Mouse (Mus musculus) cerebellum, postnatal 4 days (tissue): Measurements from ENCODE around the gene Pcbd2.

Source experiments
- DNase-seq, 2 experiments: peaks; one replicate each; pipeline ENCODE4 v3.0.0; 2022; ENCODE audit warnings: low spot score in 2 of 2, mixed read lengths in 1 of 2

Gene Pcbd2

DNA sequence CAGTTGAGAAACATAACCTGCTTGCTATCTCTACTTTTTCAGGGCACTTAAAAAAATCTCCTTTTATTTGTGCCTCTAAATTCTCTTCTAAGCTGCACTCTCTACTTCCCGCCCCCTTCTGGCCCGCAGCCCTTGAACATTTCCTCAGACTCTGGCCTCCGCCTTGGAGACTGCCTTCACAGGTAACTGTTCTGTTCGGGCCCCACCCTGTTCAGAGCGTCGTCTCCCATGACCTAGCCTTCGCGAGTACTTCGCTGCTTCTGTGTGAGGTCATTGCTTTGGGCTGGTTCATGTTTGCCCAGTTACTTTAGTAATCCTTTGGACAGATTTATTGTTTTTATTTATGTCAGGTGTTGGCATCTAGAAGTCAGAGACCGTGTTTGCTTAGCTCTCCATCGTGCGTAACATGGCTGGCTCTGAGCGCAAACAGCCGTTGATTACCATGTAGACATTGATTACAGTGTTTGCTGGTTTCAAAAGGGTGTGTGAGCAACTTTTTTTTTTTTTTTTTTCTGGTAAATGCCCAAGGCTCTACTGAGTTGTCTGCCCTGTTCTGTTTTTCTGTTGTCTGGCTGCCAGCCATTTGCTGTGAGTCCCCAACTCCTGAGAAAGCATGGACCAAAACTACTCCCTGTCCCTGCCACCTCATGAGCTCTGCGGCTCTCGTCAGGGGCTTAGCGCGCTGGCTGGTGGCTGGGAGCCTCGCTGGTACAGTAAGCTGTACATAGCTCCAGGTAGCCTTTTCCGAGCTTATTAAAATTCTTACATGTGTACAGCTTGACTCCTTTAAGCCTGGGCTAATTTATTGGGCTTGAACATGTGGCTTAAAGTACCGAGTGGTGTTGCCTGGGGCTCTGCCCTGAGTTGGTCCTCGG is 6.7 kb downstream of the Pcbd2 start:
- no peak for DNase-seq

DNA sequence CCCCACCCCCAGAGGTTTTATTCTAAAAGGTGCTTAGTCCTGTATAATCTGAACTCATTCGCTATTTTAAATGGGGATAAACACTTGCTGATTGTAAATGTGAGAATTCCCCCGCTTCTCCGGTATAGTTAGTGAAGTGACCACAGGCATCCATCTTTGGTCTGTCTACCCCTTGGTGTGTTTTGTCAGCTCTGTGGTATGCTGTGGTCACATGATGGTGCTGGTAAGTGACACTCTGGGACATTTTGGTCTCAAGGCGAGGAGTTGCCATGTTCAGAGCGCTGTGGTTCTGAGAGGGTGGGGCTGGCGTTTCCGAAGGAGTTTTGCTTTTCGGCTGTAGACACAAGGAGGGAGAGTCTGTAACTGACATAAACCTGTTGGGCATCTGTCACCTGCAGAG is 10.7 kb downstream of the Pcbd2 start:
- no peak for DNase-seq

DNA sequence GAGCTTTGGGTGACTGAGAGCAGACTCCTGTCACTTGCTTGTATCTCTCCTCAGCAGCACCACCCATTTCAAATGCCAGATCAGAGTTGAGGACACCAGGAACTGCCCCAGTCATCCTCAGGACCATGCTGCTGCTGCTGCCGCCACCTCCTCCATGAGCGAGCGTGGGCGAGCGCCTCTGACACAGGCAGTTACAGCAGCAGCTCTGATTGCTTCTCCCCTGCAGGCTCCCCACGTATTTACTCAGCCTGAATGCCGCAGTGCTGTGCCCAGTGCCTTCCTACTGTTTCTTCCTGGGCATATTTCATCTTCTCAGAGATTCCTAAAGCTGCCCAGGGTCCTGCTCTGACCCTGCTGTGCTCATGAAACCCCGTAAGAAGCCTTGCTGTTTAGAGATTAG is 15.1 kb downstream of the Pcbd2 start:
- DNase-seq: no peak

DNA sequence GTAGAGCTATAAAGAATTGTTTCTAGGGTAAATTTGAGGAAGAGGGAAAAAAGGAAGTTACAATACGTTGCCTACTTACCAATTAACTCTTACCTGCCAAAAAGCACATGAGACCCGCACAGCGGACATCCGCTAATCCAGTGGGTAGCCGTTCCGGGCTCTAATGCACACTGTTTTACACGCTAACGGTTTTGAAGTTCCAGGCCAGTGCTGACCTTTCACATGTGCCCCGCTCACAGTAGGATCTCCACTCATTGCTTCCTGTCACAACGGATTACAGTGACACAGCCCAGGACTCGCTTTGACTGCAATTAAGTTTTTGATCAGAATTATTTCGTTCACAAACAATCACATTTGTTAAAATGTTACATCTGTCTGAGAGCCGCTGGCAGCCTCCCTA is 27.2 kb downstream of the Pcbd2 start:
- no peak for DNase-seq

DNA sequence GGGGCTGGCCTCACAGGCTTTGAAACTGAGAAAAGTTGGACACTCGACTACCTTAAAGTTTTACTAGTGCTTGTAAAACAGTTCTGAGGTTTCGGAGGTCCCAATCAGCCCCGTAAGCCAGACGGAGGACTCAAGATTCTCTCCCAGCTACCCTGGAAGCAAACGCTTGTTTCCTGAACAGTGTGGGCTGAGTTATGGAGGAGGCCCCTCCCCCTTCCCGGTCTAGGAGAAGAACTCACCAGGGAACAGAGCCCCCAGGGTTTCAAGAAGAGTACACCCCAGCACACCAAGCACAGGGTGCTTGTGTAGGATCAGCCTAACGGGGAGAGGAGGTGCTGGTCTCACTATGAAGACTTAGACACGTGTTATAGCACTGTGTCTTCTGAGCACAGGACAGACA is 29.6 kb downstream of the Pcbd2 start:
- no peak for DNase-seq

DNA sequence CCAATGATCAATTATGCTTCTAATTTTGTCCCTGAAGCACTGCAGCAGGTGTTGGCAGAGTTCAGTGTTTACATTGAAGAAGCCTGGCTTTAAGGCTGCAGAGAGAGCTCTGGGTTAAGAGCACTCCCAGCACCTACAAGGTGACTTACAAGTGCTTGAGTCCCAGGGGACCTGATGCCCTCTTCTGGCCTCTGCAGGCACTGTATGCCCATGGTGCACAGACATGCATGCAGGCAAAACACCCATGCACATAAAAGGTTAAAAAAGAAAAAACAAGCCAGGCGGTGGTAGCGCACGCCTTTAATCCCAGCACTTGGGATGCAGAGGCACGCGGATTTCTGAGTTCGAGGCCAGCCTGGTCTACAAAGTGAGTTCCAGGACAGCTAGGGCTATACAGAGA is 30.5 kb downstream of the Pcbd2 start:
- no peak for DNase-seq

DNA sequence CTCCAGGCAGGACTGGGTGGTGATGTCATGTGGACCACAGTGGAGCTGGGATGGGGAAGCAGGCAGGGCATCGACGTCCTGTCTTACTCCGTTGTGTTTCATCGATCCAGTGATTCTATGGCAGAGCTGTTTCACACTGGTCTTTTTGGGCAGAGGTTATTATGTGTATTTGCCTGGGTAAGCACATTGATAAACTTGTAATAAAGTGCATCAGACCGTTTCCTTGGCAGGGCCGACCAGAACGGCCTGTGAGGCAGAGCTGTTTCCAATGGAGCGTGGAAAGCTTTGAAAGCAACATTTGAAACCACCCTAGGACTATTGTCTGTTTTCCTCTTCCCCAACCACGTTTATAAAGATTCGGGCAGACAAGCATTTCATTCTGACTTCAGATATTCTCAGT is 33.4 kb downstream of the Pcbd2 start:
- DNase-seq: no peak

DNA sequence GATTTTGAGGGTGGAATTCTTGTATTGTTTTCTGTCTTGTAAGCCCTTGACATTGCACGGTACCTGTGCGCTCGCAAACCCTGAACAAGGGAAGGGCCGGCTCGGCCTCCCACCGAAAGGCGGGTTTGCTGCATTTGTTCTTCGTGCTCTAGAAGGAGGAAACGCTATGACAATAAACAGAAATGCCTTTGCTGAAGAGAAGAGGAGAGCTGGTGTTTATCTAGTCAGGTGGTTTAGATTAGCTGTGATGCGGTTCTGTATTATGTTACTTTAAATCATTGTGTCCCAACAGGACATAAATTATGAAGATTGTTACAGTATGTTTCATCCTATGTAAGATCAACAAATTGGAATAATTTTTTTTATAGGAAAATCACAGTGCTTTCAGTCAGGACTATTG is 34.3 kb downstream of the Pcbd2 start:
- no peak for DNase-seq

DNA sequence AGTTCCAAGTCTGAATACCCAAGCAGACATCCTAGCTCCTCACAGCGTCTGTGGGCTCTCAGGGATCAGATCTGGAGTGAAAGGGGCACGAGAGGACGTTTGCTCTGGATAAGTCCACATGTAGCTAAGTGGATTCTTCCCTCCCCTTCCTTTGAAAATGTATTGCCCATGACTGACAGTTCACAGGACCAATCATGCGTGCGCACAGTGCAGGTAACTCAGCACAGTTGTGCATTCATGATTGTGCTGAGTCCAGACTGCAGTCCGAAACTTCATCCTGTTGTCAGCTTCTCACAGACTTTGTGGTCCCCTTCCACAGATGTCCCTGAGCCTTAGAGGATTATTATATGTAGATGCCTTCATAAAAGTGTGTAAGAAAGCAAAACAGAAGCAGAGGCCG is 47.2 kb downstream of the Pcbd2 start:
- no peak for DNase-seq

DNA sequence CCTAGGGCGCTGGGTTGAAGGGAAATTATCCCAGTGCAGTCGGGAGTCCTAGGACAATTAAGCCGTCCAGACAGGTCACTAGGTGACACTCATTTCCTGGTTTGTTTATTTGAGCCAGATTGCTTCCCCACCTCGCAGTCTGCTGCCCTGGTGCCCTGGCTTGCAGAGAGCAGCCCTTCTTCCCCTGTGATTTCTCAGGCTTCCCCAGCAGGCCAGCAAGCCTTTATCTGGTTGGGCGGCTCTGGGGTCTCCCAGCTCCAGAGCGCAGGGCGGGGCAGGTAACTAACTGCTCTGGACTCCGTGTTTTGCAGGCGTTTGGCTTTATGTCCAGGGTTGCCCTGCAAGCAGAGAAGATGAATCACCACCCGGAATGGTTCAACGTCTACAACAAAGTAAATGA is 47.9 kb downstream of the Pcbd2 start:
- no peak for DNase-seq

DNA sequence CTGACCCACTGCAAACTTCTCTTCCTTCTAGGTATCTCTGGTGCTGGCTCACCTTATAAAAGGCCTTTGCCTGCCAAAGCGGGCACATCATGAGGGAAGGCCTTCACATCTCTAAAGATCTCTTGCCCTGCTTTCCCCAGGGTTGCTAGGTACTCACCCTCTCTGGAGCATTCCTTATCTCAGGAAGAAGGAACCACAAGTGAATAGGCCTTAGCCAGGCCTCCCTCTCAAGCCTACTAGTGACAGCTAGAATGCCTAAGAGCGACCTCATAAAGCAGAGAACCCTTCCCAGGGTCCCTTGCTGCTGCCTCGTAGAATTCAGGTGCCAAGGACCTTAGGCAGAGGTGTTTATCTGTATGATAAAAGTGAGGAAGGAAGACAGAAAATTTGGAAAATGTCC is 57.1 kb downstream of the Pcbd2 start, which contains the start of gene Catsper3:
Catsper3 (plus strand) TSS at position 301 of the 400 bp plus-strand sequence.
- DNase-seq: no peak

DNA sequence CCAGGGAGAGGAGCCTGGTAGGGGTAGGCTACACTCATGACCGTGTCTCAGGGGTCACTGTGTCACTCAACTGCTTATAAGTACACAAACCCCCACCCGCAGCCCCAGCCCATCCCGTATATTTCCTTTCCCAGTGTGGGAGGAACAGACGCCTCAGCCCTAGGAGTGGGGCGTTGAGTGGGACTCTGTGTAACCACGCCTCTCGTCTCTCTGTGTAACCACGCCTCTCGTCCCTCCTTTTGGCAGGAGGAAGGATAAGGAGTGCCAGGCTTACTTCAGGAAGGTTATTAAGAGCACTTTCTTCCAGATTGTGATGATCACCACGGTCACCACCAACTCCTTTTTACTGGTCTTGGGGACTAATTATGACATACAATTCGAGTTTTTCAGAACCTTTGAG is 59.0 kb downstream of the Pcbd2 start:
- no peak for DNase-seq

DNA sequence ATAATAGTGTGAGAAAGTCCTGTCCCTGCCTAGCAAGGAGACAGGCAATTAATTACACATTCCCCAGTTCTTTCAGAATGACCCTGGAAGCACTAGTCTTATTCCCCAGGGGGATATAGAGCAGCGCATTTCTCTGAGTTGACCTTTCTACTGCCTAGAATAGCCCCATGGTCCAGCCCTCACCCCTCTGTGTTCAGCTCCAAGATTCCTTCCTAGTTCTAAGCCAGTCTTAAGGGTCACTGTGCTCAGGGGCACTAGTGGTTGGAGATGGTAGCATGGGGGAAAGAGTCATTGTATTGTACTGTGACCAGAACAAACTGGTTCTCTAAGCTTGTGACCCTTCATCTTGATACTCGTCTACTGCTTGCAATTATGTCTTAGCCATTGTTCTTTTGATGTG is 74.1 kb downstream of the Pcbd2 start:
- no peak for DNase-seq

DNA sequence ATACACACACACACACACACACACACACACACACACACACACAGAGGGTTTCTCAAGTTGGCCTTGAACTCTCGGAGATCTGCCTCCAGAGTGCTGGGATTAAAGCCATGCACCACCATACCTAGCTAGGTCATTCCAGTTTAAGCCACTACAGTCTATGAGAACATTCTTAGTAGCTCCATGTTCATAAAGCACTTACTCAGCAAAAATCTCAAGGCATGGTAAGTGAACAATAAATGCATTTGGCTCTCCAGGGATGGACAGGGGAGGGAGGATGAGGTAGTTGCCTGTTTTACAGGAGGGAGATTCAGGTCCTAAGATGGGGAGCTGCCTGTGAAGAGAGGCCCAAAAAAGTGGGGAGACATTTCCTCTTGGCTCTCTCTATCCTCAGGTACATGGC is 76.8 kb downstream of the Pcbd2 start:
- DNase-seq: no peak

DNA sequence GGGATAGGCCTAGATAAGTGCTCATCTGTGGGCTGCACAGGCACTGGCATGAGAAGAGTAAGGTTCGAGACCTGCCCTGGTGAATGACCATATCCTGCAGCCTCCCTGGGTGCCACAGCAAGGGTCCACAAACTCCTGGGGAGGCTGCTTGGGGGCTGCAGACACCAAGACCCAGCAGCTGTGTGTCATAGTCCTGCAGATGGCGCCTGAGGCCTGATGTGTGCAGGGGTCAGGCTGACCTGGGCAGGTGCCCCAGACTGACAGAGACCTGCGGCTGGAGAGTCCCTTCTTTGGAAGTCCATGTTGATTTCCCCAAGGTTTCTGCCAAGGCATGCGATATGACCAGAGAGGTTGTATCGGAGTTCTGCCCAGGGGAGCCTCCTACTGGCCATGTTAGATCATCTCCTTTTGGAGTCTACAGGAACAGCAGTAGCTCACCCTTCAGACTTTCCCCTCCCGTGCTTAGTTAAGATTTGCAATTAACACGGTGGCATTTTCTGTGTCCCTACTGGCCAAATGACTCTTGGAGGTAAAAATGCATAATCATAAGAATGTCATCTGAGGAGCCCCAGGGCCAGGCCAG is 82.0 kb downstream of the Pcbd2 start:
- DNase-seq: no peak

DNA sequence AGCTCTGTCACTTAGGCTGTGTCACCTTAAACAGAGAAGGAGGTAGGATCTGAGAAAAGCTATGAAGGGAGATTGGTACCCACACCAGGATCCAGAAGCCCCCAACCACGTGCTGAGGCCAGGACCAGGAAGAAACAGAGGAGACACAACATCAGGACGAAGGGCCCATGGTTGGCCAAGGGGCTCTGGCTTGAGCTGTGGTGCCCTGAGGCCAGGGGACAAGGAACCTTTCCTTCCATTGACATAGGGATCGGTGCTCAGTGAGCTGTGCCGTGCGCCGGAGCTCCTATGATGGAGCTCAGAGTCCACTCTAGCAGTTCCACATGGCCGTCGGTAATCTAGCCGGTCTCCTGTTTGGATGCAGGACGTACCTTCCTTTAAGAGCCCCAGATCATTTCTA is 82.5 kb downstream of the Pcbd2 start:
- DNase-seq: no peak

DNA sequence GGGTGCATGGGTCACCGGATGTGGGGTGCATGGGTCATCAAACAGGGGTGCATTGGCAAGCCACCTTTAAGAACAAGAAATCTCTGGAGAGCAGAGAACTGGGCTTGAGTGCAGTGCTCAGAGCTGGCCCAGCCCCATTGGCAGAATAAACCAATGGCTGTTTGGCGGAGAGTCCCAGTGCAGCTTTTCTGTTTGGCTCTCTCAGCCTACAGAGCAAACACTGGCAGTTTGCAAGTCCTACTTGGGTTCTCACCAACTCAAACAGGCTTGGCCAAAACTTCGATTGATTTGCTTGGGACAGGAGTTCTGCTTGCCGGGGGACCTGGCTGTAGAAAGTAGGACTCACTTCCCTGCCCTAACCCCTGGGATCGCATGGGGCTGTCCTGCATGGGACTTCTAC is 83.8 kb downstream of the Pcbd2 start:
- no peak for DNase-seq

DNA sequence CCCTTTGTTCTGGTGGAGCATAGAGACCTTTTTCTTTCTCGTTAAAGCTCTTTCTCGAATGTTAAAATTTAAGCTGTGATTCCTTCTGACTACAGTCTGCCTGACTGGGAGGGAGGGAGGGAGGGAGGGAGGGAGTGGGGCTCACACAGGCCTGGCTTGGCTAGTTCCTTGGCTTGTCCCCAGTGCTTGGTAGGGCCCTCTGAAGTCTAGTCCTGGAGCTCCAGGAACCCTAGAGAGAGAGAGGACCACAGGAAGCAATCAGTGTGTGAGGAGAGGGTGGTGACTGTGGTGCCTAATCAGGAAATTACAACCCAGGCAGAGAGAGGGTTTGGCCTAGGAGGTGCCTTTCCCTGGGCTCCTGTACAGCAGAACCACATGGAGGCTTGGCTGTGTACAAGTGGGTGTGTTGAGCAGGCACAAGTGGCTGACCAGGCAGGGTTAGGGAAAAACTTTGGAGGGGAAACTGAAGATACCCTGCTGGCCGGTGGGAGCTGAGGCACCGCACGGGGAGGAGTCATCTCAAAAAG is 86.4 kb downstream of the Pcbd2 start:
- no peak for DNase-seq

DNA sequence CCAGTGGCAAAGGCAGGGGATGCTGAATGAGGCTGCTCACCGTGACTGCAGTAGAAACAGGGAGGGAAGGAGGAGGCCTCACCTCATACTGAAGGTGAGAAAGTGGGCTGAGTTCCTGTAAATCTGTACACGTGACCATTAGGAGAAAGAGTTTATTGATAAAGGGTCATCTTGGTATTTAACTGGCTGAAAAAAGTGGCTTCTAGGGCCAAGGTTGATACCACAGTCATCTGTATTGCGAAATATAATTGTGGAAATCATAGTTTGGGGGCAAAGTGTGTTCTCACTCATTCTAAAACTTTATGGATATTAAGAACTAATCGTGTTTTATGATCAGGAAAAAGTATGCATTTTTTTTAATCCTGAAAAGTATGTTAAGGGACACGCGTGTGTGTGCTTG is 87.7 kb downstream of the Pcbd2 start:
- DNase-seq: no peak

DNA sequence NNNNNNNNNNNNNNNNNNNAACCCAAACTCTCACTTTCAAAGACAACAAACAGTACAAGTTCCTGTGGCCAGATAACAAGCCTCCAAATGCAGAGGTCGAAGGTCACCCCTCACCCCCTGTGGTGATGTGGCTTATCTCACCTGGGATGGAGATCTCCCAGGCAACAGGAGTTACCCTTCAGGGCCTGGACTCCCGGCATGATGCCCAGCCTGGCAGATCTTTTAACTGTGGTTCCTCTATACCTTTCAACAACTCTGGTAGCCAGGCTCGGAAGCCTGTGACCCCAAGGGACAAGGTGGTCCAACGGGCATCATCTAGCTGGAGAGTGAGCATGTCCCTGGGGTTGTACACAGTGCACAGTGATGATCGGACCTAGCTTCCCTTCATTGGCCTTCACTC is 95.3 kb downstream of the Pcbd2 start:
- no peak for DNase-seq

DNA sequence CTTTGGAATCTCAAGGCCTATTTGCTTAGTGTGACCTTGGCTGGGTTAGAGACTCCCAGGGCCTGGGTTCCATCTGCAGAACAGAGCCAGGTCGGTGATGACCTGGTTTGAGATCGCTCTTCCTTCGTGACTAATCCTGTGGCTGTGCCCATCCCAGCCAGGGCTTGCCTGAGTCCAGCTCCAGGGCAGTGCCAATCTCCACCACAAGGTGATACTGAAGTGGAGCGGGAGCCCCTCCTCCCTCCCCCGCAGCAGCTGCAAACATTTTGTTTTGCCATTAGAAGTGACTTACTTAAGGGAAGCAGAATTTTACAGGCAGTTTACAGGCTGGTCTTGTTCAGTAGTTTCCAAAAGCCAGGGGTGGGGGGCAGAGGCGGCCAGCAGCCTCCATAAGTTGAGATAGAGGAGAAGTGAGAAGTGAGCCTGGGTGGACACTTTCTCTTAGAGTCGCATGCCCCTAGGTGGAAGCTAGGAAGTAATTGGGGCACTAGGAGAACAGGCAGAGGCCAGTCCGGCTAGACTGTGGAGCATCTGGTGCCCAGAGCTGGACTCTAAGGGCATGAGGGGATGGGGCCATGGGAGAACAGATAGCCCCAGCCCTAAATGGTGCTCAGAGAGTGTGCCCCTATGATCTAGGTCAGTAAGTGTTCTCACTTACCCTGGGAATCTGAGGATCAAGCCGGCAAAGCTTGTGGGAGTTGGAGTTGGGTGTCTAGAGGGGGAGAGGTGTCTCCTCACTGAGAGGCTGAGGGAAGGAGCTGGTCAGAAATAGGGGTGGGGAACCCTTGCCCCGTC is 97.2 kb downstream of the Pcbd2 start:
- no peak for DNase-seq

DNA sequence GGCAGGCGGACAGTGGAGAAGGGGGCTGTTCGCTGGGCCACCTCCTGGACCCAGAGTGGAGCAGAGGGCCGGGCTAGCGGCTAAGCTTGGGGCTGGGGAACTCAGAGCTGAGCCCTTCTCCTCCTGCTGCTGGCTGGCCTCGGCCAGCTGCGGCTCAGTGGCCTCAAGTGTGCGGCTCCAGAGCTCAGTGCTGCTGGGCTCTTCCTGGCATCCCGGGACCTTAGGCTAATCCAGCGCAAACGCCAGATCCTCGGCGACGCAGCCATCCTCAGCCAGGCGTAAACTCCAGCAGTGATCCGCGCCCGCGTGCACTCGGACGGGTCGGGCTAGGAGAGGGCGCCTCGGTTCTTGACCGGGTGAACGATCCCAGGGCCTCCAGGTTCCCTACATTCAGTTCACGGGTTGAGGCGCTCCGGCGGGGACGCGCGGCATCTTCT is 98.1 kb downstream of the Pcbd2 start:
- DNase-seq: peak in 1 of 2 experiments; percentile 30
